Mouse (Mus musculus): Measurements from ENCODE around the gene Megf11. TPM values are rescaled to one million over a fixed set of nuclear protein-coding genes. Genes with fewer than 3 reads are reported as not detected.
A peak's percentile ranks its signal among the peaks of the same experiment; 100 is the strongest.

Gene Megf11
- polyA plus RNA-seq, 1 experiment from 2014 or later = 0.11 TPM

GRCm38 (mm10) chr9:64586292-64586691 is 200.9 kb downstream of the Megf11 start:
- H3K4me1 ChIP-seq (ENCODE audit: insufficient read depth) = peaks cover 15% of the 10 kb centered on the region
- H3K27ac ChIP-seq (ENCODE audit: low read depth) = no peak overlapping the region
- H3K27me3 ChIP-seq (ENCODE audit: insufficient read depth, low read length) = no peaks in the 10 kb centered on the region
- ATAC-seq (no peak), DNase-seq (no peak)
- TF ChIP-seq CTCF (IDR thresholded peaks at IDR 0.05; ENCODE audit: low read depth) = no peak
- no peak for TF ChIP-seq EP300 (IDR thresholded peaks at IDR 0.05; ENCODE audit: low read depth)
- WGBS (ENCODE audit: insufficient replicate concordance) = 40% methylated on average over 5 of the region's 5 CpGs
- H3K9ac ChIP-seq (replicated peaks) = no peak overlapping the region
- no peak overlapping the region for H3K4me3 ChIP-seq (ENCODE audit: low read depth, low read length)
- no peak overlapping the region for H3K4me2 ChIP-seq (ENCODE audit: low read depth, low read length)
- H3K36me3 ChIP-seq (replicated peaks; ENCODE audit: insufficient read depth, low read length) = no peaks in the 10 kb centered on the region
- no peaks in the 10 kb centered on the region for H3K9me3 ChIP-seq (ENCODE audit: low read length)

- no peak overlapping the region for H3K27ac ChIP-seq (ENCODE audit: low read depth)
- 90% methylated on average over 7 of the region's 7 CpGs for WGBS (ENCODE audit: insufficient replicate concordance)
- ATAC-seq = no peak
Observed at GRCm38 (mm10) chr9:64587991-64588390, 202.6 kb downstream of the Megf11 start.

GRCm38 (mm10) chr9:64590634-64591041 is 205.2 kb downstream of the Megf11 start:
- WGBS (ENCODE audit: insufficient replicate concordance) = 19% methylated on average over 5 of the region's 5 CpGs
- H3K27me3 ChIP-seq (ENCODE audit: insufficient read depth, low read length) = no peaks in the 10 kb centered on the region
- H3K4me2 ChIP-seq (ENCODE audit: low read depth, low read length) = no peak overlapping the region
- no peak overlapping the region for H3K4me3 ChIP-seq (ENCODE audit: low read depth, low read length)
- H3K27ac ChIP-seq (ENCODE audit: low read depth) = peak overlapping the region; percentile 58
- peaks cover 22% of the 10 kb centered on the region for H3K4me1 ChIP-seq (ENCODE audit: insufficient read depth)
- H3K36me3 ChIP-seq (replicated peaks; ENCODE audit: insufficient read depth, low read length) = no peaks in the 10 kb centered on the region
- ATAC-seq (peak; percentile 98), DNase-seq (peak; percentile 73)
- TF ChIP-seq CTCF (IDR thresholded peaks at IDR 0.05; ENCODE audit: low read depth) (no peak), EP300 (IDR thresholded peaks at IDR 0.05; ENCODE audit: low read depth) (peak; percentile 97)
- no peak overlapping the region for H3K9ac ChIP-seq (replicated peaks)
- no peaks in the 10 kb centered on the region for H3K9me3 ChIP-seq (ENCODE audit: low read length)

More at GRCm38 (mm10) chr9:64587991-64588390, 202.6 kb downstream of the Megf11 start:
- peaks cover 22% of the 10 kb centered on the region for H3K4me1 ChIP-seq (ENCODE audit: insufficient read depth)
- no peaks in the 10 kb centered on the region for H3K27me3 ChIP-seq (ENCODE audit: insufficient read depth, low read length)
- no peak overlapping the region for H3K9ac ChIP-seq (replicated peaks)
- no peak overlapping the region for H3K4me3 ChIP-seq (ENCODE audit: low read depth, low read length)
- no peak for TF ChIP-seq CTCF (IDR thresholded peaks at IDR 0.05; ENCODE audit: low read depth)
- TF ChIP-seq EP300 (IDR thresholded peaks at IDR 0.05; ENCODE audit: low read depth) = no peak
- H3K9me3 ChIP-seq (ENCODE audit: low read length) = no peaks in the 10 kb centered on the region
- H3K4me2 ChIP-seq (ENCODE audit: low read depth, low read length) = no peak overlapping the region
- no peaks in the 10 kb centered on the region for H3K36me3 ChIP-seq (replicated peaks; ENCODE audit: insufficient read depth, low read length)
- no peak for DNase-seq

GRCm38 (mm10) chr9:64591436-64591835 is 206.0 kb downstream of the Megf11 start:
- Histone ChIP-seq H3K4me1 (ENCODE audit: insufficient read depth) (peaks cover 22% of the 10 kb centered on the region), H3K27ac (ENCODE audit: low read depth) (no peak overlapping the region; the same call in 1 of the 2 replicates), H3K9me3 (ENCODE audit: low read length) (no peaks in the 10 kb centered on the region), H3K36me3 (replicated peaks; ENCODE audit: insufficient read depth, low read length) (no peaks in the 10 kb centered on the region), H3K27me3 (ENCODE audit: insufficient read depth, low read length) (no peaks in the 10 kb centered on the region), H3K9ac (replicated peaks) (no peak overlapping the region), H3K4me3 (ENCODE audit: low read depth, low read length) (no peak overlapping the region), H3K4me2 (ENCODE audit: low read depth, low read length) (no peak overlapping the region)
- peak; percentile 39 for ATAC-seq
- WGBS (ENCODE audit: insufficient replicate concordance) = 75% methylated on average over 1 of the region's 1 CpGs
- TF ChIP-seq EP300 (IDR thresholded peaks at IDR 0.05; ENCODE audit: low read depth) = no peak
- TF ChIP-seq CTCF (IDR thresholded peaks at IDR 0.05; ENCODE audit: low read depth) = peak; percentile 72
- DNase-seq = peak; percentile 49

GRCm38 (mm10) chr9:64594442-64594841 is 209.0 kb downstream of the Megf11 start:
- Histone ChIP-seq H3K27me3 (ENCODE audit: insufficient read depth, low read length) (no peaks in the 10 kb centered on the region), H3K4me2 (ENCODE audit: low read depth, low read length) (no peak overlapping the region), H3K4me1 (ENCODE audit: insufficient read depth) (peaks cover 20% of the 10 kb centered on the region), H3K36me3 (replicated peaks; ENCODE audit: insufficient read depth, low read length) (no peaks in the 10 kb centered on the region), H3K9ac (replicated peaks) (no peak overlapping the region), H3K4me3 (ENCODE audit: low read depth, low read length) (no peak overlapping the region), H3K27ac (ENCODE audit: low read depth) (no peak overlapping the region), H3K9me3 (ENCODE audit: low read length) (no peaks in the 10 kb centered on the region)
- TF ChIP-seq CTCF (IDR thresholded peaks at IDR 0.05; ENCODE audit: low read depth) (no peak), EP300 (IDR thresholded peaks at IDR 0.05; ENCODE audit: low read depth) (no peak)
- DNase-seq (no peak), ATAC-seq (no peak)
- WGBS (ENCODE audit: insufficient replicate concordance) = 76% methylated on average over 8 of the region's 8 CpGs

GRCm38 (mm10) chr9:64598427-64598826 is 213.0 kb downstream of the Megf11 start:
- H3K9me3 ChIP-seq (ENCODE audit: low read length) = no peaks in the 10 kb centered on the region
- WGBS (ENCODE audit: insufficient replicate concordance) = 81% methylated on average over 7 of the region's 7 CpGs
- no peak for TF ChIP-seq EP300 (IDR thresholded peaks at IDR 0.05; ENCODE audit: low read depth)
- no peak for TF ChIP-seq CTCF (IDR thresholded peaks at IDR 0.05; ENCODE audit: low read depth)
- ATAC-seq (no peak), DNase-seq (no peak)
- no peak overlapping the region for H3K9ac ChIP-seq (replicated peaks)
- no peaks in the 10 kb centered on the region for H3K4me1 ChIP-seq (ENCODE audit: insufficient read depth)
- H3K36me3 ChIP-seq (replicated peaks; ENCODE audit: insufficient read depth, low read length) = no peaks in the 10 kb centered on the region
- H3K27ac ChIP-seq (ENCODE audit: low read depth) = no peak overlapping the region
- H3K4me3 ChIP-seq (ENCODE audit: low read depth, low read length) = no peak overlapping the region
- H3K4me2 ChIP-seq (ENCODE audit: low read depth, low read length) = no peak overlapping the region
- no peaks in the 10 kb centered on the region for H3K27me3 ChIP-seq (ENCODE audit: insufficient read depth, low read length)

GRCm38 (mm10) chr9:64600731-64601130 is 215.3 kb downstream of the Megf11 start:
- H3K4me3 ChIP-seq (ENCODE audit: low read depth, low read length) = no peak overlapping the region
- DNase-seq (no peak), ATAC-seq (no peak)
- no peaks in the 10 kb centered on the region for H3K4me1 ChIP-seq (ENCODE audit: insufficient read depth)
- no peak for TF ChIP-seq EP300 (IDR thresholded peaks at IDR 0.05; ENCODE audit: low read depth)
- TF ChIP-seq CTCF (IDR thresholded peaks at IDR 0.05; ENCODE audit: low read depth) = no peak
- H3K9ac ChIP-seq (replicated peaks) = no peak overlapping the region
- H3K27ac ChIP-seq (ENCODE audit: low read depth) = peak overlapping the region; percentile 3; the same call in 1 of the 2 replicates
- H3K36me3 ChIP-seq (replicated peaks; ENCODE audit: insufficient read depth, low read length) = no peaks in the 10 kb centered on the region
- no peaks in the 10 kb centered on the region for H3K27me3 ChIP-seq (ENCODE audit: insufficient read depth, low read length)
- H3K4me2 ChIP-seq (ENCODE audit: low read depth, low read length) = no peak overlapping the region
- WGBS (ENCODE audit: insufficient replicate concordance) = 45% methylated on average over 2 of the region's 2 CpGs
- H3K9me3 ChIP-seq (ENCODE audit: low read length) = no peaks in the 10 kb centered on the region
